Mouse (Mus musculus) bone marrow, adult 2 months (tissue): ENCODE data around the gene Vmn1r1.
A peak's percentile ranks its signal among the peaks of the same experiment; 100 is the strongest.

Experiments used
- CTCF ChIP-seq: fragments of 200-500 bp; IDR thresholded peaks from 2 replicates; pipeline ENCODE4 v1.5.1; 2011; ENCODE audit warnings: low read length, control low read depth; ENCODE audit not compliant: control insufficient read depth, insufficient read depth
- POLR2A ChIP-seq: fragments of 200-500 bp; IDR thresholded peaks from 2 replicates; pipeline ENCODE4 v1.6.1; 2011; ENCODE audit warnings: low read depth, mild to moderate bottlenecking, control low read depth, low read length, borderline replicate concordance; ENCODE audit not compliant: control insufficient read depth

DNA sequence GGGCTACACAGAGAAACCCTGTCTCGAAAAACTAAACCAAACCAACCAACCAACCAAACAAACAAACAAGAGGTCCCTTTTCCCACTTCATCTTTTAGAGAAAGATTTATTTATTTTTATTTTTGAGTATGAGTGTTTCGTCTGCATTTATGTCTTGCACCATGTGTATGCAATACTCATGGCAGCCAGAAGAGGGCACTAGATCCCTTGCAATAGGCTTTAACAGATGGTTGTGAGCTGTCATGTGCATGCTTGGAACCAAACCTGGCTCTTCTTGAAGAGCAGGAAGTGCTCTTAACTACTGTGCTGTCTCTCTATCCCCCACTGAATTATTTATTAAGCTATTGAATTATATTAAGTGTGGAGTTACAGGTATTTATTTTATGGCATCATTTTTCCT lies 14.3 kb downstream of the Vmn1r1 start:
- TF ChIP-seq CTCF (peak; percentile 28; the same call in 1 of the 2 replicates), POLR2A (no peak)
